In the genomic region with DNA sequence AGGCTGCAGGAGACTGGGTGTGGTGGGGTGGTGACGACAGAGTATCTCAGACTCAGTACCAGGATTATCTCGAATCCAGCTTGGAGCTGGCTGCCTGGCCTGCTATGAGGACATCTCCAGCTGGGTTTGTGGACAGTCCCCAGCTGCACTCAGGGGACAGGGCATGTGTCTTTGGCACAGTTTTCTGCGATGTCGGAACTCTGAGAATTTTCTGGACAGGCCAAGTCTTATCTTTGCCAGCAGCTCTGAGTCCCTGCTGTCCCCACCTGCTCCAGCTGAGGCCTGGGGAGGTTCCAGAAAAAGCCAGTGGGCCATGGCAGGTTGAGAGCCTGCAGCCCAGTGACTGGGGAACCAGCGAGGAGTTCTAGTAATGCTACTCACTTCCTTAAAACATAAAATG, we compare ENCODE assay signal across 13 mouse cellular contexts.
DNase-seq lines count a peak whose midpoint lies in the region; ATAC-seq and TF ChIP-seq lines count a peak whose summit lies in the region.
"Had no signal": no experiment of that assay in that cellular context is flagged by ENCODE, and none has a peak within 500 bp of the region (broad histone marks: within the 10 kb centered on the region; RNA-seq: fewer than 3 reads in every experiment).

No protein-coding gene starts in this region.

- H3K27me3 ChIP-seq in midbrain, embryonic 13.5 days, result no peaks in the 10 kb centered on the region
- no peaks in the 10 kb centered on the region for H3K27me3 ChIP-seq in kidney, embryonic 14.5 days (ENCODE audit: control insufficient read depth, insufficient read depth, low read length)

- peaks cover 7% of the 10 kb centered on the region; the same call in 1 of the 2 replicates for H3K4me1 ChIP-seq in midbrain, embryonic 13.5 days (replicated peaks)
- H3K4me1 ChIP-seq in kidney, embryonic 14.5 days (ENCODE audit: control insufficient read depth, insufficient read depth, low read length), result no peaks in the 10 kb centered on the region

- no peak overlapping the region for H3K4me3 ChIP-seq in gastrocnemius, adult 2 months
- H3K4me3 ChIP-seq in midbrain, embryonic 13.5 days (replicated peaks), result no peak overlapping the region
- H3K4me3 ChIP-seq in kidney, embryonic 14.5 days (ENCODE audit: low read length), result no peak overlapping the region
- H3K4me3 ChIP-seq: limb, embryonic 10.5 days; midbrain, embryonic 10.5 days had no signal

- 87% methylated on average over 5 of the region's 5 CpGs for WGBS in midbrain, embryonic 13.5 days
- WGBS in kidney, embryonic 14.5 days, result 79% methylated on average over 5 of the region's 5 CpGs

- H3K9ac ChIP-seq in midbrain, embryonic 13.5 days (replicated peaks), result no peak overlapping the region
- no peak overlapping the region for H3K9ac ChIP-seq in kidney, embryonic 14.5 days (ENCODE audit: low read depth, low read length)

- intact Hi-C loops in gastrocnemius, adult 2 months (cut with DNase I), result no loop called here
- intact Hi-C loops in heart, postnatal 36 days (cut with DNase I), result loop anchor here (2.0 kb wide), 1 partner anchor 30 kb away; no protein-coding TSS in a partner anchor

- DNase-seq in cerebellum, adult 11 months, result peak; percentile 47
- peak; percentile 32 for DNase-seq in lung, postnatal 14 days
- no peak for DNase-seq in lung, adult 18-20 months
- DNase-seq in gastrocnemius, adult 2 months, result peak; percentile 70
- peak; percentile 35 to 55 for DNase-seq in heart, postnatal 36 days
- DNase-seq: thymus, postnatal 25 days had no signal

- H3K36me3 ChIP-seq in midbrain, embryonic 13.5 days, result peaks cover 17% of the 10 kb centered on the region
- no peaks in the 10 kb centered on the region for H3K36me3 ChIP-seq in kidney, embryonic 14.5 days (ENCODE audit: control insufficient read depth, insufficient read depth, low read length)
- H3K36me3 ChIP-seq: G1E had no signal

- no peak for TF ChIP-seq CTCF in gastrocnemius, adult 2 months (IDR thresholded peaks at IDR 0.05)

- H3K27ac ChIP-seq in gastrocnemius, adult 2 months, result no peak overlapping the region
- no peak overlapping the region for H3K27ac ChIP-seq in midbrain, embryonic 13.5 days
- no peak overlapping the region for H3K27ac ChIP-seq in kidney, embryonic 14.5 days (ENCODE audit: low read depth, low read length)
- H3K27ac ChIP-seq: limb, embryonic 10.5 days; midbrain, embryonic 10.5 days had no signal

- no peaks in the 10 kb centered on the region for H3K9me3 ChIP-seq in midbrain, embryonic 13.5 days
- peaks cover under 1% of the 10 kb centered on the region; the same call in 1 of the 2 replicates for H3K9me3 ChIP-seq in kidney, embryonic 14.5 days (ENCODE audit: control insufficient read depth, low read length)
- H3K9me3 ChIP-seq: limb, embryonic 10.5 days; midbrain, embryonic 10.5 days had no signal

- H3K4me2 ChIP-seq in midbrain, embryonic 13.5 days (replicated peaks), result no peak overlapping the region
- H3K4me2 ChIP-seq in kidney, embryonic 14.5 days (replicated peaks; ENCODE audit: low read depth, low read length), result no peak overlapping the region

- no peak for ATAC-seq in cerebellum, adult (ENCODE audit: insufficient number of reproducible peaks, low FRiP score, low TSS enrichment)
- no peak for ATAC-seq in midbrain, embryonic 13.5 days
- ATAC-seq in kidney, embryonic 14.5 days (ENCODE audit: low FRiP score, low TSS enrichment), result no peak
- ATAC-seq: intestine, postnatal 0 days had no signal

Comparison
In these comparisons a context has a peak if more than half of its experiments do, and no peak if none do; other contexts are left out.
1. DNase-seq: peak in cerebellum, adult 11 months (single experiment), lung, postnatal 14 days (single experiment), gastrocnemius, adult 2 months (single experiment) and heart, postnatal 36 days (2 of 2); none in lung, adult 18-20 months (0 of 2).